Mouse (Mus musculus) liver, embryonic 14.5 days (tissue): Measurements from ENCODE around the gene Spen.

ENCODE experiments used
- CTCF ChIP-seq: IDR thresholded peaks from 2 replicates; pipeline ENCODE4 v1.5.1; 2016; ENCODE audit warnings: antibody characterized with exemption, low read depth, control low read depth
- EP300 ChIP-seq: IDR thresholded peaks from 2 replicates; pipeline ENCODE4 v1.6.1; 2016; ENCODE audit warnings: antibody characterized with exemption, low read depth

- TF ChIP-seq EP300 (no peak), CTCF (no peak)
Observed at GRCm38 (mm10) chr4:141426796-141427745, 111.3 kb downstream of the Spen start.
